Mouse (Mus musculus) liver, adult 2 months (tissue): Measurements from ENCODE around the gene Btf3. TPM values are rescaled to one million over a fixed set of nuclear protein-coding genes. Genes with fewer than 3 reads are reported as not detected.

ENCODE experiments used
- DNase-seq: peaks from one replicate; pipeline ENCODE4 v3.0.0-alpha.2; 2011; ENCODE audit warnings: low read depth, low spot score; ENCODE audit errors: extremely low read depth
- H3K27ac ChIP-seq: fragments of 200-500 bp; replicated peaks from 2 replicates; pipeline ENCODE4 v1.5.1; 2012; ENCODE audit warnings: low read depth, mild to moderate bottlenecking, control low read depth, inconsistent platforms, low read length; ENCODE audit not compliant: insufficient read depth
- H3K27me3 ChIP-seq: fragments of 200-500 bp; 2 replicates; pipeline ENCODE4 v1.6.1; 2012; ENCODE audit warnings: mild to moderate bottlenecking, moderate library complexity, low read length, inconsistent platforms; ENCODE audit not compliant: control insufficient read depth, insufficient read depth
- H3K36me3 ChIP-seq: fragments of 200-500 bp; 2 replicates; pipeline ENCODE4 v1.6.1; 2012; ENCODE audit warnings: low read length, inconsistent platforms; ENCODE audit not compliant: control insufficient read depth, insufficient read depth
- H3K4me1 ChIP-seq: fragments of 200-500 bp; 2 replicates; pipeline ENCODE4 v1.6.1; 2011; ENCODE audit warnings: low read length; ENCODE audit not compliant: control insufficient read depth, insufficient read depth
- H3K4me3 ChIP-seq: fragments of 200-500 bp; 2 replicates; pipeline ENCODE4 v1.5.1; 2011; ENCODE audit warnings: low read depth, mild to moderate bottlenecking, control low read depth, low read length, moderate library complexity; ENCODE audit not compliant: insufficient read depth
- H3K79me2 ChIP-seq: fragments of 200-500 bp; 2 replicates; pipeline ENCODE4 v1.6.1; 2012; ENCODE audit warnings: inconsistent platforms, mild to moderate bottlenecking, low read length, moderate library complexity; ENCODE audit not compliant: control insufficient read depth, insufficient read depth
- H3K9ac ChIP-seq: fragments of 200-500 bp; 2 replicates; pipeline ENCODE4 v1.6.1; 2012; ENCODE audit warnings: low read depth, mild to moderate bottlenecking, control low read depth, inconsistent platforms, low read length
- CTCF ChIP-seq: fragments of 200-500 bp; IDR thresholded peaks from 2 replicates; pipeline ENCODE4 v1.5.1; 2011; ENCODE audit warnings: low read depth, low read length, control low read depth
- POLR2A ChIP-seq: fragments of 200-500 bp; IDR thresholded peaks from 2 replicates; pipeline ENCODE4 v1.6.1; 2011; ENCODE audit warnings: low read length, control low read depth; ENCODE audit not compliant: insufficient read depth; ENCODE audit errors: extremely low read depth
- WGBS: fragments of 180-500 bp; shearing (Covaris S2); methylation state at CpG from one replicate; pipeline ENCODE4 v1.1.7; 2018; 5-methylcytosine and 5-hydroxymethylcytosine counted together
- polyA plus RNA-seq: library from polyadenylated mRNA; depleted of rRNA; stranded (reverse); fragments of >200 nt; gene quantifications from 2 replicates; pipeline ENCODE4 v1.2.3, GENCODE M21; 2012
- total RNA-seq: library from RNA; depleted of rRNA; stranded (reverse); fragments of >200 nt; gene quantifications from 2 replicates; pipeline ENCODE4 v1.2.3, GENCODE M21; 2014

Gene Btf3
- total and polyA plus RNA-seq, 2 experiments: 67.6 to 247 TPM

DNA sequence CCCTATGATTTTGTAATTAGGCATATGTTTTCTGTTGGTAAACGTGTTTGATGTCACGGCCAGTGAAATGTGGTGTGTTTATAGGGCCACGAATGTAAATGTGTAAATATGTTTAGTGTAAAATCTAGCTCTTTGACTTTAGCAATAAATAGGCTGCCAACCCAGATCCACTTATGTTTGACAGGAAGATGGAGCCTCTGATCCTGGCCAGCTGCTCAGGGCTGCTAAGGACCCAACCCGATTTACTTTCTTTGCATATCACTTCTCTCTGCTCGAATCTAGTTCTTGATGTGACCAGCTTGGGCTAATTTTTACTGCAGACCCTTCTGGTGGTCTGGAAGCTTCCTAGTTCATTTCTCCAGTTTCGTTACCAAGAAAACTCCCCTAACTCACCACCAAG lies 43.6 kb upstream of the Btf3 start:
- Histone ChIP-seq H3K4me1 (no peaks in the 10 kb centered on the region), H3K4me3 (no peak overlapping the region), H3K36me3 (no peaks in the 10 kb centered on the region), H3K27me3 (peaks cover 31% of the 10 kb centered on the region), H3K9ac (no peak overlapping the region), H3K27ac (no peak overlapping the region), H3K79me2 (no peaks in the 10 kb centered on the region)
- 7% methylated on average over 6 of the region's 6 CpGs for WGBS
- DNase-seq: no peak
- no peak for TF ChIP-seq POLR2A
- no peak for TF ChIP-seq CTCF

DNA sequence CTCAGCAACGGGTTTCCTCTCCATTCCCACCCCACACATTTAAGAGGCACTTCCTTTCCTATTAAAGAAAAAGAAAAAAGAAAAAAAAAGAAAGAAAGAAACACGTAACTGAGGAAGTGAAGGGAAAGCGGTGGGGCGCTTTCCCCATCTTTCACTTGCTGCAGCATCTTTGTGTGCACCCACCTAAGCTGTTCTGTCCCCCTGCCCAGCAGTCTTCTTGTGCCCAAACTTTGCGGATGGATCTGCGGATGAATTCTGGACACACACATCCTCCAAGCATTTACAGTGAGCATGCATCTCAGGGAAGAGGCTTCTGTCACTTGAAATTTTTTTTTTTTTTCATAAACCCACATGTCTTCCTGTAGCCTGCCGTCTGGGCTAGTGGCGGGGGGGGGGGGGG lies 42.5 kb upstream of the Btf3 start:
- H3K27me3 ChIP-seq: peaks cover 41% of the 10 kb centered on the region
- 2% methylated on average over 7 of the region's 8 CpGs for WGBS

DNA sequence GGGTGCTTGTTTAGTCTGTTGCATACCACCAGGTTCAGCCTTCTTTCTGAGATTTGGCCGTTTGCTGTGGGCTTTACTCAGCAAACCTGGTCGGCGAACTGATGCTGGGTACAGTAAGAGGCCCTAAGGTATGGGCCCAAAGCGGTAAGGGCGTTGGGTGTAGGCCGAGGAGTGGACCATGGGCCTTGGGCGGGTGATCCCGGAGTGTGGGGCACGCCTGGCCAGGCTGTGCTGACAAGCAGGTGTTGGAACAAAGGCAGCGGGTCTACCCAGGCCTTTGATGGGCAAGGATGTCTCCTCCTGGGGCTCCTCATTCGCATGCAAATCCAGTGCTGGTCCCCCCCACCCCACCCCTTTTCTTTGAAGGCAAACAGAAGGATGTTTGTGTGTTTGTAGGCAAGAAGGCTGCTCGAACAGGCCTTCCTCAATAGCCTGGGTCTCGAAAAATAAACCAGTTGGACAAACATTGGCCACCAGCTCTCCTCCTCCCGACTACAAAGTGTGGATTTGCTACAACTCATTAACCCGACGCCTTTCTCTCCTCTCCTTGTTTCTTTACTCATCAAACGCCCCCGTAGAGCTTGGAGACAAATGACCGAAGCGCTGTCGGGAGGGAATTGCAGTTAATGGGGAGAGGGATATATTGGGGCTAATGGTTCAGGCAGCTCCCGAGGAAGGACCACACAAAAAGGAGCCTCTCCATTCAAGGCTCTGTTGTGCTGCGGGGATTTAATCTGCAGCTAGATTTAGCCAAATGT lies 41.8 kb upstream of the Btf3 start:
- TF ChIP-seq CTCF: no peak
- TF ChIP-seq POLR2A: no peak
- DNase-seq: no peak
- H3K27me3 ChIP-seq: peaks cover 49% of the 10 kb centered on the region
- H3K27ac ChIP-seq: no peak overlapping the region
- peaks cover 4% of the 10 kb centered on the region; the same call in 1 of the 2 replicates for H3K4me1 ChIP-seq
- 5% methylated on average over 23 of the region's 23 CpGs for WGBS
- no peak overlapping the region for H3K9ac ChIP-seq
- no peaks in the 10 kb centered on the region for H3K36me3 ChIP-seq
- H3K79me2 ChIP-seq: no peaks in the 10 kb centered on the region
- no peak overlapping the region for H3K4me3 ChIP-seq

More for the DNA sequence above, 42.5 kb upstream of the Btf3 start:
- no peak for DNase-seq
- Histone ChIP-seq H3K27ac (no peak overlapping the region), H3K36me3 (no peaks in the 10 kb centered on the region), H3K4me3 (no peak overlapping the region), H3K79me2 (no peaks in the 10 kb centered on the region), H3K4me1 (peaks cover 4% of the 10 kb centered on the region; the same call in 1 of the 2 replicates), H3K9ac (no peak overlapping the region)
- no peak for TF ChIP-seq CTCF
- no peak for TF ChIP-seq POLR2A

DNA sequence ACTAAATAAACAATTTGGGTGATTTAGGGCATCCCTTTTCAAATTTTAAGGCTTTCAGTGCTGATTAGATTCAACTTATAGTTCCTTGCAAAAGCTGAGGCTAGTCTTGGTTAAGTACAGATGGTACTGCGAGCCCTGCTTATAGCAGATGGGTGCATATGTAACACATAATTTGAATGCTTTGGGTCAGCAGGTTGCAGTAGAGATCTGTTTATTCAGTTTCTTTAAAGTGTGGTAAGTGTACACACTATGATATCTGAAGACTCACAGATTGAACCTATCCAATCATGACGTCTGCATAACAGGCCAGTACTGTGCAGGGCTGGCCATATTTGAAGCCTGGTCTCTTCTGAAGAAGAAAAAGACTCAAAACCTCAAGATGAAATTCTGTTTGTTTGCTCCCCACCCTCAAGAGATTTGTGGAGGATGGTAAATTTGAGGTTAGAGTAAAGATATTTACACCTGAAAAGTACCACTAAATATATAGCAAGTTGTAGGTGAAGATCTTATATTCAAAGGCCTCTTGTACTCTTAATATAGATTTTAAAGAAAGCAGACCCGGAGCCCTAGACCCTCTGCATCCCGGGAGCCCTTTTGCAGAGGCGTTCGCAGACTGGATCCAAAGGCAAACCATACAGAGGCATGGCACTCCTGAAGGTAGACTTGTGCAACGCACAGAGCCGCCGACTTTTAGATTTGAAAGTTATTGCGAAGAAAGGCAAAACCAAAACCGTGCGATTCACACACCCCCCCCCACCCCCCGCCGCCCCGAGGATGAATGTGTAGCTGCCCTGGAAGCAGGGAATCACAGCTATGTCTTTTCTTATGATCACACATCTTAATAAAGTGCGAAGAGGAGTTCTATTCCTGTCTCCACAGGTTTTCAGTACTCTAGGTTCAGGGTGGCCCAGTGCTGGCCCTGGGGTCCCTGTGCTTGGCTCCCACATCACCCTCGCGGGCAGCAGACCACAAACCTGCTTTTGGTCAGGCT lies 40.9 kb upstream of the Btf3 start:
- no peak overlapping the region for H3K27ac ChIP-seq
- H3K4me1 ChIP-seq: peaks cover 4% of the 10 kb centered on the region; the same call in 1 of the 2 replicates
- H3K36me3 ChIP-seq: no peaks in the 10 kb centered on the region
- peaks cover 51% of the 10 kb centered on the region for H3K27me3 ChIP-seq
- no peak overlapping the region for H3K9ac ChIP-seq
- H3K79me2 ChIP-seq: no peaks in the 10 kb centered on the region
- no peak overlapping the region for H3K4me3 ChIP-seq
- no peak for DNase-seq
- TF ChIP-seq CTCF (no peak), POLR2A (no peak)
- 5% methylated on average over 18 of the region's 18 CpGs for WGBS

DNA sequence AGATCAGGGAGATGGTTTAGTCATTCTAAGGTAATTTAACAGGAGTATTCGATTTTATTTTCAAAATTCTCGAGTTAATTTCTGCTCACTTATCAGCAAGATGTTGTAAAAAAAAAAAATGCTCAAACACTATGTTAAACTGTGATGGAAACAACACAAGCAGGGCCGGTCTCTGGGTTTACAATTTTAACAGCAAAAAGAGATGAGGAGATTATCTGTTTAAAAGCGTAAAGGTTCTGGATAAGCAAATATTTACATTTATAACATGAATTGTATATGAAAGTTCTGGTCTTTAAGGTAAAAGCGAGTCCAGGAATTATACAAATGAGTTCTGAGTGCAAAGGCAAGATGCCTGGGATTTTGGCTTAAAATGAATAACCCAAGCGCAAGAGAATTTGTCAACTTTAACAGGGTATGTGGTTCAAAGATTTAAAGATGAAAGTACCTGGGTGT lies 40.2 kb upstream of the Btf3 start:
- TF ChIP-seq CTCF (no peak), POLR2A (no peak)
- no peaks in the 10 kb centered on the region for H3K36me3 ChIP-seq
- H3K4me1 ChIP-seq: peaks cover 4% of the 10 kb centered on the region; the same call in 1 of the 2 replicates
- H3K9ac ChIP-seq: no peak overlapping the region
- peaks cover 55% of the 10 kb centered on the region for H3K27me3 ChIP-seq
- H3K27ac ChIP-seq: no peak overlapping the region
- no peaks in the 10 kb centered on the region for H3K79me2 ChIP-seq
- DNase-seq: no peak
- WGBS: 9% methylated on average over 6 of the region's 6 CpGs
- H3K4me3 ChIP-seq: no peak overlapping the region
